Comparison of ENCODE assay signal across 8 mouse cellular contexts in genomic region chr3:105800675-105801190, GRCm38 (mm10). TPM values are rescaled to one million over a fixed set of nuclear protein-coding genes. Genes with fewer than 3 reads are reported as not detected.
A peak's percentile ranks its signal among the peaks of the same experiment; 100 is the strongest.
DNase-seq lines count a peak whose midpoint lies in the region; ATAC-seq and TF ChIP-seq lines count a peak whose summit lies in the region.

No protein-coding gene starts in this region.

- H3K9me3 ChIP-seq in heart, embryonic 10.5 days, result no peaks in the 10 kb centered on the region
- H3K9me3 ChIP-seq in E14TG2a.4 (ENCODE audit: low read length), result no peaks in the 10 kb centered on the region
- no peaks in the 10 kb centered on the region for H3K9me3 ChIP-seq in embryonic facial prominence, embryonic 13.5 days
- no peaks in the 10 kb centered on the region for H3K9me3 ChIP-seq in hindbrain, embryonic 13.5 days
- H3K9me3 ChIP-seq in lung, embryonic 15.5 days, result no peaks in the 10 kb centered on the region

- H3K4me2 ChIP-seq in embryonic facial prominence, embryonic 13.5 days, result peak overlapping the region; percentile 75
- peak overlapping the region; percentile 89 for H3K4me2 ChIP-seq in hindbrain, embryonic 13.5 days
- peak overlapping the region; percentile 78 for H3K4me2 ChIP-seq in lung, embryonic 15.5 days

- no peak for TF ChIP-seq CTCF in E14TG2a.4 (conservative IDR thresholded peaks at IDR 0.05; ENCODE audit: low read length)

- DNase-seq in heart, embryonic 10.5 days (ENCODE audit: low spot score), result peak; percentile 86
- no peak for DNase-seq in heart, postnatal 14 days
- DNase-seq in layer of hippocampus, adult 11-12 months (ENCODE audit: low spot score), result no peak

- peaks cover 28% of the 10 kb centered on the region; the same call in 1 of the 2 replicates for H3K27me3 ChIP-seq in heart, embryonic 10.5 days (ENCODE audit: insufficient read depth, poor library complexity, severe bottlenecking)
- H3K27me3 ChIP-seq in E14TG2a.4 (ENCODE audit: insufficient read depth, low read length), result 0 out of 2 replicates have a peak, but pooled peaks cover 6% of the 10 kb centered on the region
- H3K27me3 ChIP-seq in embryonic facial prominence, embryonic 13.5 days, result no peaks in the 10 kb centered on the region
- no peaks in the 10 kb centered on the region for H3K27me3 ChIP-seq in hindbrain, embryonic 13.5 days
- H3K27me3 ChIP-seq in lung, embryonic 15.5 days, result no peaks in the 10 kb centered on the region

- ATAC-seq in embryonic facial prominence, embryonic 13.5 days (ENCODE audit: insufficient number of reproducible peaks, insufficient read depth, low FRiP score, low TSS enrichment, low read depth), result peak; percentile 52
- peak; percentile 75 for ATAC-seq in hindbrain, embryonic 13.5 days (ENCODE audit: low FRiP score)
- peak; percentile 82 for ATAC-seq in lung, embryonic 15.5 days (ENCODE audit: borderline replicate concordance, extremely low read depth, low FRiP score, low TSS enrichment)
- peak; percentile 17; the same call in 1 of the 2 replicates for ATAC-seq in neutrophil, adult 5-6 weeks (ENCODE audit: extremely low read depth, insufficient number of reproducible peaks, low FRiP score, poor library complexity, severe bottlenecking)

- peak overlapping the region; percentile 94 for H3K4me3 ChIP-seq in heart, embryonic 10.5 days
- H3K4me3 ChIP-seq in E14TG2a.4 (replicated peaks; ENCODE audit: low read length), result peak overlapping the region; percentile 83
- H3K4me3 ChIP-seq in embryonic facial prominence, embryonic 13.5 days, result peak overlapping the region; percentile 87
- H3K4me3 ChIP-seq in hindbrain, embryonic 13.5 days, result peak overlapping the region; percentile 85
- H3K4me3 ChIP-seq in lung, embryonic 15.5 days, result peak overlapping the region; percentile 91

- WGBS in heart, embryonic 10.5 days, result 2% methylated on average over 51 of the region's 59 CpGs
- WGBS in embryonic facial prominence, embryonic 13.5 days, result under 1% methylated on average over 55 of the region's 59 CpGs
- 2% methylated on average over 30 of the region's 59 CpGs for WGBS in hindbrain, embryonic 13.5 days
- WGBS in lung, embryonic 15.5 days, result under 1% methylated on average over 46 of the region's 59 CpGs

- H3K4me1 ChIP-seq in heart, embryonic 10.5 days, result peaks cover 41% of the 10 kb centered on the region
- peaks cover 40% of the 10 kb centered on the region for H3K4me1 ChIP-seq in E14TG2a.4 (replicated peaks; ENCODE audit: low read depth, low read length)
- H3K4me1 ChIP-seq in embryonic facial prominence, embryonic 13.5 days, result peaks cover 19% of the 10 kb centered on the region
- peaks cover 32% of the 10 kb centered on the region for H3K4me1 ChIP-seq in hindbrain, embryonic 13.5 days (replicated peaks)
- peaks cover 27% of the 10 kb centered on the region for H3K4me1 ChIP-seq in lung, embryonic 15.5 days

- no peaks in the 10 kb centered on the region for H3K36me3 ChIP-seq in heart, embryonic 10.5 days
- H3K36me3 ChIP-seq in E14TG2a.4 (ENCODE audit: insufficient read depth, low read length), result no peaks in the 10 kb centered on the region
- no peaks in the 10 kb centered on the region for H3K36me3 ChIP-seq in embryonic facial prominence, embryonic 13.5 days
- no peaks in the 10 kb centered on the region for H3K36me3 ChIP-seq in hindbrain, embryonic 13.5 days
- no peaks in the 10 kb centered on the region for H3K36me3 ChIP-seq in lung, embryonic 15.5 days

- H3K27ac ChIP-seq in heart, embryonic 10.5 days, result peak overlapping the region; percentile 96
- peak overlapping the region; percentile 86 for H3K27ac ChIP-seq in embryonic facial prominence, embryonic 13.5 days
- H3K27ac ChIP-seq in hindbrain, embryonic 13.5 days, result peak overlapping the region; percentile 93
- H3K27ac ChIP-seq in lung, embryonic 15.5 days, result peak overlapping the region; percentile 88

- intact Hi-C loops in heart, postnatal 14 days (cut with DNase I), result loop anchor here (5.0 kb wide), 1 partner anchor 113 kb away; the partner anchor contains the start of gene Ddx20

- H3K9ac ChIP-seq in embryonic facial prominence, embryonic 13.5 days, result peak overlapping the region; percentile 95
- H3K9ac ChIP-seq in hindbrain, embryonic 13.5 days, result peak overlapping the region; percentile 93
- peak overlapping the region; percentile 82 for H3K9ac ChIP-seq in lung, embryonic 15.5 days

RNA-seq across cellular contexts. Expression of gene Rap1a, which starts 0.4 kb away (rescaled TPM):
- polyA plus RNA-seq in heart, embryonic 10.5 days (2016; fragmentation: Nextera tagmentation; extraction: Ambion mirVana), result 73.9 and 95.3 TPM in 2 replicates
- 100 to 1,000 TPM; 103 to 116 TPM for total RNA-seq in heart, postnatal 14 days (2021)
- polyA plus RNA-seq in embryonic facial prominence, embryonic 13.5 days (2015; fragmentation: Nextera tagmentation; extraction: Ambion mirVana), result 83.1 and 89.6 TPM in 2 replicates
- polyA plus RNA-seq in hindbrain, embryonic 13.5 days (2015; fragmentation: Nextera tagmentation; extraction: Ambion mirVana), result 83.1 and 88.1 TPM in 2 replicates
- polyA plus RNA-seq in lung, embryonic 15.5 days (2015; fragmentation: Nextera tagmentation; extraction: Ambion mirVana), result 122 and 125 TPM in 2 replicates
- 146 and 151 TPM in 2 replicates for total RNA-seq in neutrophil, adult 5-6 weeks (2017)

Comparison
In these comparisons a context has a peak if more than half of its experiments do, and no peak if none do; other contexts are left out.
1. ATAC-seq: peak in every context shown above with its lines; median percentile 82 in lung, embryonic 15.5 days; 75 in hindbrain, embryonic 13.5 days; 52 in embryonic facial prominence, embryonic 13.5 days; 17 in neutrophil, adult 5-6 weeks.